Mouse (Mus musculus): ENCODE measurements around the gene Herc4. TPM values are rescaled to one million over a fixed set of nuclear protein-coding genes. Genes with fewer than 3 reads are reported as not detected.

Herc4 gene
- 18.0 and 18.2 TPM in 2 replicates for polyA plus RNA-seq (2015; fragmentation: Nextera tagmentation; extraction: Ambion mirVana)

GRCm38 (mm10) chr10:63243493-63244054, at the start of gene Herc4:
TSS of gene Herc4 (plus strand) at chr10:63243810.

GRCm38 (mm10) chr10:63203728-63204127, 39.9 kb upstream of the Herc4 start, which contains the start of gene Mypn:
TSS of gene Mypn (minus strand) at chr10:63203952.

Other genes with a start within 250 kb of the Herc4 start
- gene Hnrnph3, start 219.6 kb upstream of the Herc4 start, polyA plus RNA-seq (2015; fragmentation: Nextera tagmentation; extraction: Ambion mirVana): 61.6 and 68.6 TPM in 2 replicates
- 0.54 and 0.66 TPM in 2 replicates for gene Pbld2, start 219.5 kb upstream of the Herc4 start, polyA plus RNA-seq (2015; fragmentation: Nextera tagmentation; extraction: Ambion mirVana)
- gene Pbld1, start 183.6 kb upstream of the Herc4 start, polyA plus RNA-seq (2015; fragmentation: Nextera tagmentation; extraction: Ambion mirVana): 0.61 and 0.80 TPM in 2 replicates
- 4.4 and 4.9 TPM in 2 replicates for gene Atoh7, start 144.2 kb upstream of the Herc4 start, polyA plus RNA-seq (2015; fragmentation: Nextera tagmentation; extraction: Ambion mirVana)
- 1.3 and 1.5 TPM in 2 replicates for gene Mypn, start 39.9 kb upstream of the Herc4 start, polyA plus RNA-seq (2015; fragmentation: Nextera tagmentation; extraction: Ambion mirVana)
- 4.3 and 4.5 TPM in 2 replicates for gene Sirt1, start 137.9 kb downstream of the Herc4 start, polyA plus RNA-seq (2015; fragmentation: Nextera tagmentation; extraction: Ambion mirVana)
- gene Dnajc12, start 138.6 kb downstream of the Herc4 start, polyA plus RNA-seq (2015; fragmentation: Nextera tagmentation; extraction: Ambion mirVana): 22.2 and 29.2 TPM in 2 replicates
- gene Gm7075, start 178.0 kb downstream of the Herc4 start, polyA plus RNA-seq (2015; fragmentation: Nextera tagmentation; extraction: Ambion mirVana): not detected in 2 replicates
- gene Ctnna3, start 186.3 kb downstream of the Herc4 start, polyA plus RNA-seq (2015; fragmentation: Nextera tagmentation; extraction: Ambion mirVana): 7.5 and 8.7 TPM in 2 replicates

All from neural tube, postnatal 0 days (tissue).